Mouse (Mus musculus) frontal cortex, postnatal 14 days (tissue): ENCODE measurements around the gene Higd1a.

ENCODE experiments used
- DNase-seq, 2 experiments: peaks; one replicate each; pipeline ENCODE4 v3.0.0; 2022; ENCODE audit warnings: low spot score in 2 of 2

Higd1a gene

GRCm38 (mm10) chr9:121798887-121799520 is 59.2 kb downstream of the Higd1a start:
- no peak for DNase-seq
